Mouse (Mus musculus) CH12.LX (cell line): ENCODE data around the gene Slc12a4. TPM values are rescaled to one million over a fixed set of nuclear protein-coding genes. Genes with fewer than 3 reads are reported as not detected.

ENCODE experiments used
- DNase-seq: peaks from one replicate; pipeline ENCODE4 v3.0.0-alpha.2; 2013; ENCODE audit errors: extremely low read depth
- H3K27ac ChIP-seq: 2 replicates; pipeline ENCODE4 v1.5.1; 2012; ENCODE audit warnings: low read depth, mild to moderate bottlenecking, control low read depth, moderate library complexity; ENCODE audit not compliant: insufficient read depth
- H3K27me3 ChIP-seq: replicated peaks from 2 replicates; pipeline ENCODE3; 2012; ENCODE audit warnings: inconsistent platforms
- H3K36me3 ChIP-seq, 2 experiments: replicated peaks in 1 of 2; 2 replicates each; pipeline versions ENCODE3 to v1.6.1; 2012; ENCODE audit warnings: inconsistent platforms in 1 of 2, low read length in 1 of 2, mild to moderate bottlenecking in 1 of 2, mixed read lengths in 1 of 2, moderate library complexity in 1 of 2; ENCODE audit not compliant: control insufficient read depth in 1 of 2, insufficient read depth in 1 of 2
- H3K4me1 ChIP-seq, 2 experiments: 2 replicates each; pipeline ENCODE4 v1.6.1; 2012; ENCODE audit warnings: inconsistent platforms in 1 of 2, moderate library complexity in 1 of 2; ENCODE audit not compliant: insufficient read depth in 2 of 2, control insufficient read depth in 1 of 2
- H3K4me2 ChIP-seq: 2 replicates; pipeline ENCODE4 v1.6.1; 2012; ENCODE audit warnings: low read depth, mild to moderate bottlenecking, control low read depth; ENCODE audit not compliant: poor library complexity, insufficient read depth, severe bottlenecking
- H3K4me3 ChIP-seq, 3 experiments: fragments of 150-350 bp in 1 of 3; sonication (generic) in 1 of 3; replicated peaks in 1 of 3; 2 replicates each; pipeline versions ENCODE3 to v1.5.1; 2011 to 2012; ENCODE audit warnings: low read depth in 2 of 3, low read length in 2 of 3, mild to moderate bottlenecking in 2 of 3, moderate library complexity in 2 of 3, control low read depth in 1 of 3, improper control_type of control experiment in 1 of 3, inconsistent platforms in 1 of 3, mixed read lengths in 1 of 3; ENCODE audit not compliant: poor library complexity in 1 of 3
- H3K79me2 ChIP-seq: replicated peaks from 2 replicates; pipeline ENCODE4 v1.6.1; 2012; ENCODE audit warnings: mild to moderate bottlenecking, moderate library complexity; ENCODE audit not compliant: control insufficient read depth, poor library complexity, insufficient read depth, severe bottlenecking; ENCODE audit errors: extremely low read depth
- H3K9ac ChIP-seq: 2 replicates; pipeline ENCODE4 v1.6.1; 2012; ENCODE audit warnings: low read depth, mild to moderate bottlenecking, control low read depth, moderate library complexity; ENCODE audit not compliant: insufficient read depth
- H3K9me3 ChIP-seq: replicated peaks from 2 replicates; pipeline ENCODE3; 2012; ENCODE audit warnings: low read length, inconsistent platforms, mixed read lengths
- BHLHE40 ChIP-seq: IDR thresholded peaks from 2 replicates; pipeline ENCODE4 v1.6.1; 2011; ENCODE audit warnings: mild to moderate bottlenecking, low read depth, low read length, improper control_type of control experiment
- E2F4 ChIP-seq: IDR thresholded peaks from 2 replicates; pipeline ENCODE4 v1.6.1; 2011; ENCODE audit warnings: low read depth, low read length, improper control_type of control experiment; ENCODE audit not compliant: insufficient replicate concordance
- ELF1 ChIP-seq: IDR thresholded peaks from 2 replicates; pipeline ENCODE4 v1.6.1; 2014; ENCODE audit warnings: low read depth, mild to moderate bottlenecking, inconsistent platforms, low read length, improper control_type of control experiment
- GABPA ChIP-seq: IDR thresholded peaks from 2 replicates; pipeline ENCODE4 v1.6.1; 2012; ENCODE audit warnings: low read depth, low read length, improper control_type of control experiment, inconsistent platforms; ENCODE audit not compliant: insufficient replicate concordance
- HCFC1 ChIP-seq: IDR thresholded peaks from 2 replicates; pipeline ENCODE4 v1.6.1; 2012; ENCODE audit warnings: low read depth, mild to moderate bottlenecking, inconsistent platforms, low read length, improper control_type of control experiment
- IRF4 ChIP-seq: IDR thresholded peaks from 2 replicates; pipeline ENCODE4 v1.6.1; 2014; ENCODE audit warnings: low read depth, mild to moderate bottlenecking, inconsistent platforms, low read length, improper control_type of control experiment
- JUN ChIP-seq: IDR thresholded peaks from 2 replicates; pipeline ENCODE4 v1.6.1; 2011; ENCODE audit warnings: low read depth, mild to moderate bottlenecking, low read length, improper control_type of control experiment, moderate library complexity; ENCODE audit not compliant: insufficient read depth
- KAT2A ChIP-seq: IDR thresholded peaks from 2 replicates; pipeline ENCODE4 v1.6.1; 2012; ENCODE audit warnings: low read length, improper control_type of control experiment, inconsistent platforms; ENCODE audit not compliant: insufficient replicate concordance
- MEF2A ChIP-seq: IDR thresholded peaks from 2 replicates; pipeline ENCODE4 v1.6.1; 2014; ENCODE audit warnings: low read depth, mild to moderate bottlenecking, inconsistent platforms, low read length, improper control_type of control experiment, borderline replicate concordance
- MYC ChIP-seq: IDR thresholded peaks from 2 replicates; pipeline ENCODE4 v1.6.1; 2011; ENCODE audit warnings: low read depth, mild to moderate bottlenecking, improper control_type of control experiment, low read length
- NELFE ChIP-seq: IDR thresholded peaks from 2 replicates; pipeline ENCODE4 v1.6.1; 2011; ENCODE audit warnings: low read depth, low read length, improper control_type of control experiment
- PAX5 ChIP-seq: IDR thresholded peaks from 2 replicates; pipeline ENCODE4 v1.6.1; 2012; ENCODE audit warnings: low read length, inconsistent platforms, mixed read lengths
- RCOR1 ChIP-seq: conservative IDR thresholded peaks from 2 replicates; pipeline ENCODE4 v1.6.1; 2012; ENCODE audit warnings: low read depth, mild to moderate bottlenecking, inconsistent platforms, low read length, improper control_type of control experiment
- SMC3 ChIP-seq: IDR thresholded peaks from 2 replicates; pipeline ENCODE4 v1.6.1; 2011; ENCODE audit warnings: low read depth, low read length, improper control_type of control experiment
- TCF12 ChIP-seq: IDR thresholded peaks from 2 replicates; pipeline ENCODE4 v1.6.1; 2014; ENCODE audit warnings: low read depth, mild to moderate bottlenecking, inconsistent platforms, low read length, improper control_type of control experiment
- dilution Hi-C: fragments of 300-500 bp; cut with MboI; formaldehyde crosslinking; loops from 2 replicates; pipeline ENCODE4 v1.14.3; 2020; ENCODE audit warnings: low sequenced_read_pairs; ENCODE audit not compliant: extremely low pct_unique_long_range_greater_than_20kb, extremely low pct_ligation_motif_present
- in situ Hi-C: fragments of 300-500 bp; cut with MboI; formaldehyde crosslinking; loops from 3 replicates; pipeline ENCODE4 v1.14.3; 2019; ENCODE audit warnings: low sequenced_read_pairs, low pct_ligation_motif_present, low pct_unique_long_range_greater_than_20kb, mixed read lengths
- polyA plus RNA-seq: library from polyadenylated mRNA; unstranded; fragments of >175 nt; gene quantifications from 2 replicates; pipeline ENCODE4 v1.2.1, GENCODE M21; 2012; ENCODE audit warnings: low read depth; ENCODE audit not compliant: insufficient read length
- total RNA-seq, 2 experiments: library from RNA; depleted of rRNA; stranded (reverse); fragments of 300-350 nt in 1 of 2; fragments of >200 nt in 1 of 2; gene quantifications; 2 replicates each; pipeline ENCODE4 v1.2.3; 2012 to 2014

The Slc12a4 gene
- total and polyA plus RNA-seq, 3 experiments: 4.2 to 9.4 (median 8.1) TPM

DNA sequence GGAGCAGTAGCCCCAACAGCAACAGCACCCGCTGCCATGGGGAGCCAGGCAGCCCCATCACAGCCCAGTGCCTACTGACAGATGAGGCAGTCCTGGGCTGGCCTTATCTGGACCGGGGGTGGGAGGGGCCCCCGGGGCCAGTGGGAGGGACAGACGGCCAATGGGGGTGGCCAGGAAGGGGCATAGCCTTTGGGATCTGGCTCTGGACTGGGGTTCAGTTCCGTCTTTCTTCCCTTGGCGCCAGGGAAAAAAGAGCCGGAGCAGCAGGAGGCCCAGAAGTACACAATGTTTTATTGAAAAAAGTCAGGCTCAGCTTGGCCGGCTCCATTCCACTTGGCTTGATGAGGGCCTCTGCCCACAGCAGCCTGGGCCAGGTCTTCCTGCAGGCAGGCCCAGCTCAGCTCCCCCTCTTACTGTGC, 22.6 kb downstream of the Slc12a4 start, which contains the start of gene Lcat:
Gene Lcat, minus strand, starts transcription at position 62 of the 419 bp plus-strand sequence.
- Histone ChIP-seq H3K9ac (no peak within 1 kb of the TSS), H3K9me3 (no peaks in the 10 kb centered on the region), H3K79me2 (no peaks in the 10 kb centered on the region), H3K36me3 (peaks cover 22 to 71% of the 10 kb centered on the region in 2 experiments), H3K27ac (no peak within 1 kb of the TSS), H3K27me3 (no peaks in the 10 kb centered on the region), H3K4me1 (peaks cover 0 to 15% of the 10 kb centered on the region in 2 experiments; a peak in 2 of 4 replicates), H3K4me2 (no peak within 1 kb of the TSS), H3K4me3 (no peak within 1 kb of the TSS)
- no peak for TF ChIP-seq ELF1
- no peak for TF ChIP-seq RCOR1
- DNase-seq: no peak
- in situ Hi-C loops: no loop called here
- dilution Hi-C loops: no loop called here

DNA sequence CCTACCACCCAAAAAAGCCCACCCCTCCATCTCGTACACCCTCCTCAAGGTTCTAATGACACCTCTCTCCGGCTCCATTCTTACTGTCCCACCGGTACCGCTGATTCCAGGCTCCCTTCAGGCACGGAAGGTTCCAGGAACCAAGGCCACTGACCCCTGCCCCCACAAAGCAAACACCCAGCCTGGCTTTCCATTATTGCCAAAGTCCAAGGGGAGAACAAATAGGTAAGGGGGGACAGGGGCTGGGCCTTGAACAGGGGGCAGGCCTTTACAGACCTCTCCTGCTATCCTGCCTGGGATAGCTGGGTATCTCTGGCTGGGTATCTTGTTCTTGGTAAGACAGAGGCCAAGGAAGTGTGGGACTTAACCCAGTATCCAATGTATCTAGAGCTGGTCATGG, 23.4 kb downstream of the Slc12a4 start:
- dilution Hi-C loops: no loop called here
- peaks cover 0 to 15% of the 10 kb centered on the region in 2 experiments; a peak in 2 of 4 replicates for H3K4me1 ChIP-seq
- no peaks in the 10 kb centered on the region for H3K27me3 ChIP-seq
- H3K9ac ChIP-seq: no peak overlapping the region
- peaks cover 22 to 63% of the 10 kb centered on the region in 2 experiments for H3K36me3 ChIP-seq
- no peak for TF ChIP-seq HCFC1
- TF ChIP-seq MYC: no peak
- TF ChIP-seq KAT2A: no peak
- no peak for TF ChIP-seq PAX5
- no peak for TF ChIP-seq IRF4
- no peak for TF ChIP-seq NELFE
- TF ChIP-seq E2F4: no peak
- no peak for TF ChIP-seq ELF1
- TF ChIP-seq, all 38 proteins: peak for 0
- no peak overlapping the region for H3K4me3 ChIP-seq
- H3K4me2 ChIP-seq: no peak overlapping the region
- in situ Hi-C loops: no loop called here
- H3K27ac ChIP-seq: no peak overlapping the region
- no peaks in the 10 kb centered on the region for H3K9me3 ChIP-seq
- no peak for DNase-seq
- no peaks in the 10 kb centered on the region for H3K79me2 ChIP-seq

DNA sequence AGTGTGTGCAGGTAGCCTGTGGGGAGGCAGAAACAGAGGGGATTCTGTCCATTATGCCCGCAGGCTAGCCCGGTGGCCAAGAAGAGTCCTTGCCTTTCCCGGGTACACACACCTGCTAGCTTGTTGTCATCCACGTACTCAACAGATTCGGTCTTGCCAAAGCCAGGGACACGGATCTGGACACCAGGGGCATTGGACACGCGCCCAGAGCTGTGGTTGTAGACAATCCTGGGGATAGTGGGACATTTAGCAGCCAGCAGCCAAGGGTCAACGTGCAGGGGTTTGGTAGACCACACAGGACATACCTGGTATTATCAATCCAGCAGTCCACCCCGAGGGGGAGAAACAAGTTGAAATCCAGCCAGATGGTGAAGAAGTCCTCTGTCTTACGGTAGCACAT, 23.9 kb downstream of the Slc12a4 start:
- dilution Hi-C loops: no loop called here

More for the DNA sequence above, 23.9 kb downstream of the Slc12a4 start:
- DNase-seq: no peak
- H3K9me3 ChIP-seq: no peaks in the 10 kb centered on the region
- no peak overlapping the region for H3K4me2 ChIP-seq
- no peak for TF ChIP-seq BHLHE40
- TF ChIP-seq SMC3: no peak
- TF ChIP-seq TCF12: no peak
- no peak for TF ChIP-seq KAT2A
- no peak for TF ChIP-seq GABPA
- no peak for TF ChIP-seq JUN
- no peak for TF ChIP-seq IRF4
- TF ChIP-seq MEF2A: no peak
- H3K4me1 ChIP-seq: peaks cover 0 to 15% of the 10 kb centered on the region in 2 experiments; a peak in 2 of 4 replicates
- H3K36me3 ChIP-seq: peaks cover 22 to 58% of the 10 kb centered on the region in 2 experiments
- in situ Hi-C loops: no loop called here
- H3K9ac ChIP-seq: no peak overlapping the region
- H3K27me3 ChIP-seq: no peaks in the 10 kb centered on the region
- no peaks in the 10 kb centered on the region for H3K79me2 ChIP-seq
- H3K4me3 ChIP-seq: no peak overlapping the region
- H3K27ac ChIP-seq: no peak overlapping the region
